Mouse (Mus musculus) myocyte (in vitro differentiated cells): ENCODE results near the gene Atg4a-ps. TPM values are rescaled to one million over a fixed set of nuclear protein-coding genes. Genes with fewer than 3 reads are reported as not detected.
A peak's percentile ranks its signal among the peaks of the same experiment; 100 is the strongest.

Experiments used
- H3K27me3 ChIP-seq: one replicate; pipeline ENCODE4 v1.6.1; 2011; ENCODE audit not compliant: control insufficient read depth, insufficient read depth, insufficient read length
- H3K36me3 ChIP-seq: one replicate; pipeline ENCODE4 v1.6.1; 2011; ENCODE audit not compliant: control insufficient read depth, insufficient read depth
- H3K4me2 ChIP-seq: one replicate; pipeline ENCODE4 v1.6.1; 2011; ENCODE audit warnings: low read depth, control low read depth
- H3K4me3 ChIP-seq: one replicate; pipeline ENCODE4 v1.5.1; 2011; ENCODE audit warnings: mild to moderate bottlenecking, control low read depth, moderate library complexity
- H3K79me2 ChIP-seq: one replicate; pipeline ENCODE4 v1.6.1; 2011; ENCODE audit not compliant: control insufficient read depth, insufficient read depth
- H3ac ChIP-seq: one replicate; pipeline ENCODE4 v1.6.1; 2011; ENCODE audit not compliant: control insufficient read depth, insufficient read length
- CEBPB ChIP-seq: IDR thresholded peaks from 2 replicates; pipeline ENCODE4 v1.6.1; 2011; ENCODE audit warnings: mild to moderate bottlenecking, moderate library complexity; ENCODE audit not compliant: poor library complexity, insufficient read depth, severe bottlenecking
- E2F4 ChIP-seq: IDR thresholded peaks from one replicate; pipeline ENCODE4 v1.6.1; 2011; ENCODE audit warnings: mild to moderate bottlenecking, control low read depth, moderate library complexity; ENCODE audit not compliant: insufficient read depth
- MAX ChIP-seq: IDR thresholded peaks from one replicate; pipeline ENCODE4 v1.6.1; 2011; ENCODE audit warnings: low read depth, mild to moderate bottlenecking, control low read depth
- MYOD1 ChIP-seq, 3 experiments: IDR thresholded peaks; one replicate each; pipeline ENCODE4 v1.6.1; 2011; ENCODE audit warnings: control low read depth in 2 of 3, low read depth in 2 of 3, mild to moderate bottlenecking in 2 of 3, moderate library complexity in 1 of 3; ENCODE audit not compliant: insufficient read length in 2 of 3, control insufficient read depth in 1 of 3
- MYOG ChIP-seq, 3 experiments: IDR thresholded peaks; one replicate each; pipeline ENCODE4 v1.6.1; 2011; ENCODE audit warnings: control low read depth in 2 of 3, low read depth in 2 of 3, mild to moderate bottlenecking in 2 of 3; ENCODE audit not compliant: insufficient read length in 2 of 3, control insufficient read depth in 1 of 3, insufficient read depth in 1 of 3
- POLR2A ChIP-seq: IDR thresholded peaks from one replicate; pipeline ENCODE4 v1.6.1; 2011; ENCODE audit warnings: low read depth, mild to moderate bottlenecking, control low read depth, moderate library complexity; ENCODE audit not compliant: insufficient read length
- POLR2AphosphoS2 ChIP-seq: IDR thresholded peaks from one replicate; pipeline ENCODE4 v1.6.1; 2011; ENCODE audit warnings: low read depth, control low read depth; ENCODE audit not compliant: insufficient read length
- REST ChIP-seq: IDR thresholded peaks from one replicate; pipeline ENCODE4 v1.6.1; 2011; ENCODE audit warnings: mild to moderate bottlenecking, control low read depth, moderate library complexity; ENCODE audit not compliant: insufficient read depth, insufficient read length
- SRF ChIP-seq: IDR thresholded peaks from one replicate; pipeline ENCODE4 v1.6.1; 2011; ENCODE audit warnings: low read depth; ENCODE audit not compliant: control insufficient read depth, insufficient read length
- TCF12 ChIP-seq: IDR thresholded peaks from one replicate; pipeline ENCODE4 v1.6.1; 2011; ENCODE audit warnings: mild to moderate bottlenecking, control low read depth; ENCODE audit not compliant: poor library complexity, insufficient read depth, severe bottlenecking
- TCF3 ChIP-seq: IDR thresholded peaks from one replicate; pipeline ENCODE4 v1.6.1; 2011; ENCODE audit warnings: low read depth, control low read depth; ENCODE audit not compliant: insufficient read length
- USF1 ChIP-seq: IDR thresholded peaks from one replicate; pipeline ENCODE4 v1.6.1; 2011; ENCODE audit warnings: low read depth, mild to moderate bottlenecking, control low read depth, moderate library complexity
- polyA plus RNA-seq: library from polyadenylated mRNA; unstranded; fragments of >200 nt; fragmentation: generic; extraction: Trizol; gene quantifications from one replicate; pipeline ENCODE4 v1.2.1, GENCODE M21; 2012; ENCODE audit warnings: missing spikeins

The Atg4a-ps gene
- polyA plus RNA-seq, 1 experiment: 0.22 TPM

DNA sequence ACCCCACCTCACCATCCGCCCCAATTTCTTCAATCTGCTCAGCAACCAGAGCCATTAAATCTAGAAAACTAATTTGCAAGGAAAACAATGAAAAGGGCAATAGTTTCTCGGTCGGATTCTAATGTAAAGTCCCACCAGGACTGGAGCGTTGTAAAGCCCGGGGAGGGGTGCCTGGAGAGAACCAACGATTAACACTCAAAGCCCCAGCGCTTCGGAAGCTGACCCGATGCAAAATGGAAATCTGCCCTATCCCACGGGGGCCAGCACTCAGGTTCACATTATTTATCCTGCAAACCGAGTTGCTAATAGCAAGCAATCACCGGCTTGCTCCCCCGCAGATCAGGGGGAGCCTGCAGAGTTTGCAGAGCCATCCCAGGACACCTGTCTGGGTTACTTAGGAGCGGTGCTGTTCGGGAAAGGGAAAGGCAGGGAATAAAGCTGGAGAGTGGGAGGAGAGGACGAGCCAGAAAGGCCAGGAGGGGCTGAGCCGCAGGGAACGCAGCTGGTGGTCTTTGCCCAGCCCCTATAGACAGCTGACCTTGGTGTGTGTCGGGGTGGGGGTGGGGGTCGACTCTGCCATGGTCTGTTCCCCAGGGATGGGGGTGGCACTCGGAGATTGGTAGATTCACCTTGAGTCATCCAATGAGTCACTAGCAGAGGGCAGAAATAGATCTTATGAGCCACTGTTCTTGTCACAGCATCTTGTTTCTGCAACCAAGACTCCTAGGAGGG lies 37.5 kb upstream of the Atg4a-ps start:
- TF ChIP-seq TCF12 (no peak), CEBPB (no peak), E2F4 (no peak), POLR2AphosphoS2 (no peak), POLR2A (no peak), MYOD1 (IDR thresholded peaks at IDR 0.05; ENCODE audit: control insufficient read depth in 1 of 3, insufficient read length in 2 of 3, low read depth in 2 of 3) (peak in 2 of 3 experiments; percentile 76 to 88), MYOG (IDR thresholded peaks at IDR 0.05; ENCODE audit: control insufficient read depth in 1 of 3, insufficient read depth in 1 of 3, insufficient read length in 2 of 3, low read depth in 2 of 3) (peak in 2 of 3 experiments; percentile 76 to 79), REST (no peak), USF1 (no peak), MAX (no peak), TCF3 (no peak)
- no peaks in the 10 kb centered on the region for H3K36me3 ChIP-seq
- H3K4me3 ChIP-seq: peak overlapping the region; percentile 11
- H3K4me2 ChIP-seq: peak overlapping the region; percentile 89
- no peak overlapping the region for H3ac ChIP-seq
- no peaks in the 10 kb centered on the region for H3K27me3 ChIP-seq
- no peaks in the 10 kb centered on the region for H3K79me2 ChIP-seq

DNA sequence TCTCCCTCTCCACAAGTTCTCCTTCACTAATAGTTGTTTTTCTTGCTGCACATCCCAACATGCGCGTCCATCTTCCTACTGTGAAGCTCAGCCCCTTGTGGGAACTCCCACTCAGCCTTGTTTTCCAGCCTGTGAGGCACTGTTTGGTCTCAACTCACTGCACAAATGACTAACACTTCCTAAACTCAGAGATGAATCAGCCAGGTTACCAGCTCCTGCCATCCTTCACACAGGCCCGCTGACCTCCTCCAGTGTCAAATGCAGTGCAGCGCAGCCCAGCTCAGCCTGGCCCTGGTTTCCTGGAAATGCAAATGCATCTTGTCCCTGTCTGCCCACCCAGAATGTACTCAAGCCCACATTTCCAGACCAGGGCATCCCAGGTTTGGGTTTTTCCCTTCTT lies 36.6 kb upstream of the Atg4a-ps start:
- H3K4me3 ChIP-seq: no peak overlapping the region
- TF ChIP-seq E2F4 (no peak), USF1 (no peak), MYOD1 (IDR thresholded peaks at IDR 0.05; ENCODE audit: control insufficient read depth in 1 of 3, insufficient read length in 2 of 3, low read depth in 2 of 3) (no peak), SRF (no peak), CEBPB (no peak), REST (no peak), POLR2AphosphoS2 (no peak)

DNA sequence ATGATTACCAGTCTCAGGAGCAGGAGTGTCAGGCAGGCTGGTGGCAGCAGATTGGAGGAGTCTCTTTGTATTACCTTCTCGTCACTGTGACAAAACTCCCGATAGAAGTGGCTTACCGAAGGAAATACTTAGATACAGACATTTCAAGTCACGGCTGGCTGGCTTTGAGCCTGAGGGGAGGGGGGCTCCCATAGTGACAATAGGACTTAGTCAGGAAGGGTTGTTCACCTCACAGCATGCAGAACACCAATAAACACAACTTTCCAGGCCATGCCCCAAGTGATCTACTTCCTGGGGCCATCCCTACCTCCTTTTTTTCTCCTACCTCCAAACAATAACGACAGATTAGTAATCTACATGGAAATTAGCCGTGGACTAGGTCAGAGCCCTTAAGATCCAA lies 32.9 kb upstream of the Atg4a-ps start:
- Histone ChIP-seq H3K4me2 (no peak overlapping the region), H3K4me3 (no peak overlapping the region), H3K27me3 (no peaks in the 10 kb centered on the region), H3ac (no peak overlapping the region), H3K36me3 (no peaks in the 10 kb centered on the region), H3K79me2 (no peaks in the 10 kb centered on the region)
- TF ChIP-seq REST (no peak), TCF3 (no peak), MYOG (IDR thresholded peaks at IDR 0.05; ENCODE audit: control insufficient read depth in 1 of 3, insufficient read depth in 1 of 3, insufficient read length in 2 of 3, low read depth in 2 of 3) (no peak), POLR2AphosphoS2 (no peak), MAX (no peak), E2F4 (no peak), CEBPB (no peak), TCF12 (no peak), POLR2A (no peak), SRF (no peak), USF1 (no peak), MYOD1 (IDR thresholded peaks at IDR 0.05; ENCODE audit: control insufficient read depth in 1 of 3, insufficient read length in 2 of 3, low read depth in 2 of 3) (no peak)

More for the DNA sequence above, 36.6 kb upstream of the Atg4a-ps start:
- no peak overlapping the region for H3ac ChIP-seq
- no peaks in the 10 kb centered on the region for H3K79me2 ChIP-seq
- H3K36me3 ChIP-seq: no peaks in the 10 kb centered on the region
- H3K4me2 ChIP-seq: peak overlapping the region; percentile 3
- H3K27me3 ChIP-seq: no peaks in the 10 kb centered on the region

DNA sequence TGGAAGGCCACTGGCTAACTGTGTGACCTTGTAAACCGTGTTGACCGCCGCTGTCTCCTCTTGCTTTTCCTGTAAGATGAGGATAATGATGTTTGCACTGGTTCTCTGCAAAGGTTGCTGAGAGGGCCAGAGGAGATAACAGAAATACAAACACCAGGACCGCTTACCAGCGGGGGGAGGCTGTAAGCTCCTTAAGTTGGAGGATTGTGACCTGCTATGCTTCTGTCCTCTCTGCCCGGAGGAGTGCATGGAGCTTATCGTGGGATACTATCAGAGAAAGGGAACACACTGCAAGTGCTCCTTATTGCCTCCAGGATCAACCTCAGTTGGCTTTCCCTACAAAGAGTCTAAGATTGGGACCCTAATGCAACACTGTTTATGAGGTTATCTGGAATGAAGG lies 26.8 kb upstream of the Atg4a-ps start:
- TF ChIP-seq REST: no peak
- TF ChIP-seq TCF3: no peak
- no peak for TF ChIP-seq E2F4
- TF ChIP-seq POLR2A: no peak
- TF ChIP-seq MAX: no peak
- TF ChIP-seq TCF12: no peak
- no peak for TF ChIP-seq MYOD1 (IDR thresholded peaks at IDR 0.05; ENCODE audit: control insufficient read depth in 1 of 3, insufficient read length in 2 of 3, low read depth in 2 of 3)
- TF ChIP-seq USF1: no peak
- no peak for TF ChIP-seq SRF
- no peak for TF ChIP-seq POLR2AphosphoS2
- no peak for TF ChIP-seq MYOG (IDR thresholded peaks at IDR 0.05; ENCODE audit: control insufficient read depth in 1 of 3, insufficient read depth in 1 of 3, insufficient read length in 2 of 3, low read depth in 2 of 3)
- TF ChIP-seq CEBPB: no peak

More for the DNA sequence above, 26.8 kb upstream of the Atg4a-ps start:
- Histone ChIP-seq H3K79me2 (no peaks in the 10 kb centered on the region), H3ac (no peak overlapping the region), H3K4me3 (no peak overlapping the region), H3K36me3 (no peaks in the 10 kb centered on the region), H3K4me2 (no peak overlapping the region), H3K27me3 (no peaks in the 10 kb centered on the region)
